Mouse (Mus musculus): ENCODE results near the gene Cys1.

Gene Cys1

DNA sequence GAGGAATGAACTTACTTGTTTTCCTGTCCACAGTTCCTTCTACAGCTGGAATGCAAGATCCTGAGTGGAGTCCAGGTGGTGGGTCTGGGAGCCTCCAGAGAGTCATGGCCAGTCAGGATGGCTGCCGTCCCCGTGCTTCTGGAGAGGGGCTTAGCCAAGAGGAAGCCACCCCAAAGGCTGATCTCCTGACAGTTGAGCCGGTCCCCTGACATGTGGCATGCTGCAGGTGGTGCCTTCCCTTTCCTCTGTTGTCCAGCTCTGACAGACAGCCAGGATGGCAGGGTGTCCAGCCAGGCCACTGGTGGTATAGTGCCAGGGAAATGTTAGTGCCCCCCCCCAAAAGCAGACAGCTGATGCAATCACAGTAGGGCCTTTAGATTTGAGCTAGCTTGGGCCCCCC is 16.9 kb upstream of the Cys1 start:
- peak in 1 of 2 experiments; percentile 56 for DNase-seq (ENCODE audit: low spot score in 2 of 2)

DNA sequence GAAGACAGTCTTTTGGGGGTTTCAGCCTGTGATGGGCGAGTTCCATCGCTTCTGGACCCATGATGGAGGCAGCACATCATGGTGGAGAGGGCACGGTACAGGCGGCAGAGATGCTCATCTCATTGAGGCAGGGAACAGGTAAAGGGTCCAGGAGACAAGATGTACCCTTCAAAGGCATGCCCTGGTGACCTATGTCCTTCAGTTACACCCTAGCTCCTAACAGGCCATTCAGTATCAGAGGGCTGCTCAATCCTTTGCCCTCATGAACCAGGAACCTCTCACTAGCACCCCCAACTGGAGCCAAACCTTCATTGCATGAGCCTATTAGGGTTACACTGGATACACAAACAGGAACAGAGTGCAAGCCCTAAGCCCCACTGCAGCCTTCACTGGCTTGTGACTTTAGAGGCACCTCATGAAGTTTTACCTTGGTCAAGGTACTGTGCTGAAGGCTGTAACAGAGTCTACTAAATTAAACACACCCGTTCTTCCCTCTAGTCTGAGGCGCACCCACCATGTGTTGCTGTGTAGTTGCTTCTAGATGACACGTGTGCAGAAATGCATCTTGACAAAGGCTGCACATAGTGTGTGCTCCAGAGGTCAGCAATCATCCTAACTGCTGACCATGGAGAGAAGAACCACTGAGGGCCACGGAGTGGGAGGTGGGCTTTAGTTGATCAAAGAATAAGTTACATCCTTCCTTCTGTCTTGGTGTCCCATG is 16.0 kb upstream of the Cys1 start:
- peak; percentile 47 to 70 for DNase-seq (ENCODE audit: low spot score in 2 of 2)

DNA sequence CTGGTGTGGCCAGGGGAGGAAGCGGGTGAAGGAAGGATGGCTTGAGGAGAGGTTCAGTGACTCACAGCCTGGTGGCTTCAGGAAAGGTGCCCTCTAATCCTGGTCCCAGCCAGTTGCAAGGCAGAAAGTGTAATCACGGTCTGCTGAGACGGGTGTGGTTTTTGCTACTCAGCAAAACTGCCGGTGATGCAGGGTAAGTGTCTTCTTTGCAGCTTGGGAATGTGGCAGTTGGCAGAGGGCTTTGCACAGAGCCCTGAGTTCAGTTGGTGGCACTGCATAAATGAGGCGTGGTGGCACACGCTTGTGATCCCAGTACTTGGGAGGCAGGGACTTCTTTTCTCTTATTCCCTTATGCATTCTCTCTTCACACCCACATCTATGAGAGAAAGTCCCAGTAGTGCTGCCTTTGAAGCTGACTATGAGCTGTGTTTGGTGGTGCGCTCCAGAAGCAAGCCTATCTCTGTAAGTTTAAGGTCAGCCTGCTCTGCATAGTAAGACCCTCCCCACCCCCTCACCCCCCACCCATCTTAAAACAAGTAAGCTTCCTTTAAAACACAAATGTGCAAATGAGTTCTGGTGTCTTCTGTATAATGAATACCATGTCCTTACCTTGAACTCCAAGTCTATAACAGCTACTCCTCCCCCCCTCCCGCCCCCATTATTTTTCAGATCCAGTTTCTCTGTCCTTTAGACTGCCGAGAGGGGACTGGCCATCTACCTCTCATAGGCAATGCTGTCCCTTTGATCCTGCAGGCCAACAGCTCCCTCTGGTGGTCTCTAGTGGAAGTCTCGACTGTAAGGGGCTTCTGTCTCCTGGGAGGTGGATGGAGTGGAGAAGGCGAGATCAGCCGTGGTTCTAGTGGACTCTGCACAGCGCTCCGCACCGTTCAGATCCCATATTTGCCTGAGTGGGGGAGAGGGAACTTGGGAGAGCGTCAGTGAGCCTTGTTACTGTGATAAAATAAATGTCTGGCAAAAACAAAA is 15.2 kb upstream of the Cys1 start:
- DNase-seq (ENCODE audit: low spot score in 2 of 2) = peak; percentile 81 to 91

DNA sequence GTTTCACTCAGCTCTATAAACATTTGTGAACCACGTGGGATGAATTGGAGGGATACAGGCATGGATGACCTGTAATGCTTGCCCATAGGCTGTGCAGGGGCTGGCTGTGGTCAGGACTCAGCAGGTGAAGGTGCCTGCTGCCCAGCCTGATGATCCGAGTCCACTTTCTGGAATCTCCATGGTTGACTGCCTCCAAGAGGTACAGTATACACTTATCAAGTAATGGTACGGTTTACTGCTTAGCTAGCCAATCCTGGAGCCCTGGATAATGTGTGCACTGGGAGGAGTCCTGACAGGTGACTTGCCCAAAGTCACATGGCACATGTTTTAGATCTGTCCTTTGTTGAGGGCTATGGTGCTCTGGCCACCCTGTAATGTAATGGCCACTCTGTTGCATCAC is 8.7 kb upstream of the Cys1 start:
- no peak for DNase-seq (ENCODE audit: low spot score in 2 of 2)

GRCm38 (mm10) chr12:24686696-24687346 is 5.2 kb upstream of the Cys1 start:
- no peak for DNase-seq (ENCODE audit: low spot score in 2 of 2)

DNA sequence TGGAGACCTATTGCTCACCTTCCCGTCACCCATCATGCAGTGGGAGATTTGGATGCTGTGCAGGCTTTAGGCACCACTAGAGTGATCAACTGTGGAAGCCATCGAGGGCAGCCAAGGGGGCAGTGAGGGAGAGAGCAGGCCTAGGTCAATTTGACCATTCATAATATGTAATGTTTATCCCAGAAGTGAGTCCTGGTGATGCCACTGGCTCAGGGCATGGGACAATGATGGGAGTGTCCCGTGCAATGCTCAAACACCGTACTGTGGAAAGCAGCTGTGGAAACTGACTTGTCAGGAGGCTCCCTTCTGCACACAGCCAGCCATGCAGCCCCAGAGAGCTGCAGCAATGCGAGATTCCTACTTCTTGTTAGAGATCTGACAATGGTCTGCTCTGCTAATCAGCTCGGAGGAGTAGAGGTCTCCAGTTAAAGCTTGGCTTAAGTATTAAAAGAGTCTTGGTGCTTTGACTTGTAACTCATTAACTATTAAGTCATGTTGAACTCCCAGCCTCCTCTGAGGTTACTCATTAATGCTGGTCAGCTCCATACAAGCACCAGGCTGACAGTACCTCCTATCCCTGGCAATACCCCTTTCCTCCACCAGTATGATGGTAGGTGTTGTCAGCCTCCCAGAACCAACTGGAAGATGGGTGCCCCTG is 4.6 kb upstream of the Cys1 start:
- no peak for DNase-seq (ENCODE audit: low spot score in 2 of 2)

- DNase-seq (ENCODE audit: low spot score in 2 of 2) = no peak
Observed at GRCm38 (mm10) chr12:24683461-24683860, 1.8 kb upstream of the Cys1 start.

DNA sequence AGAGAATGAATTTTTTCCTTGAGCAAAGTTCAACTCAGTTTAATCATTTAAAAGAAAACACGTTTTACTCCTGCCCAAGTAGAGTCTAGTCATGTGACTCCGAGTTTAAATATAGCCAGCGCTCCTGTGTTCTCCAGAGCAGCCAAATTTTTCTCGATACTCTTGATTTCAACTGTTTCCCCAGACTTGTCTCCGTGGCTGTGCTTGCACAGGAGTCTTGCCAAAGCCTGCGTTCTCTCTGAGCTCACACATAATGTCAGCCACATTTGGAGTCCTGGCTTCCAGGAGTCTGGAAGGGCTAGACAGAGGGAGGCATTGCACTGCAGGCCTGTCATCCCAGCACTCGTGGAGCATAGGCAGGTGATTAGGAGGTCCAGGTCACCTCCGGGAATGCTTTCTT is 950 bp upstream of the Cys1 start:
- DNase-seq (ENCODE audit: low spot score in 2 of 2) = no peak

- no peak for DNase-seq (ENCODE audit: low spot score in 2 of 2)
Observed at GRCm38 (mm10) chr12:24680492-24681285, 924 bp downstream of the Cys1 start.

DNA sequence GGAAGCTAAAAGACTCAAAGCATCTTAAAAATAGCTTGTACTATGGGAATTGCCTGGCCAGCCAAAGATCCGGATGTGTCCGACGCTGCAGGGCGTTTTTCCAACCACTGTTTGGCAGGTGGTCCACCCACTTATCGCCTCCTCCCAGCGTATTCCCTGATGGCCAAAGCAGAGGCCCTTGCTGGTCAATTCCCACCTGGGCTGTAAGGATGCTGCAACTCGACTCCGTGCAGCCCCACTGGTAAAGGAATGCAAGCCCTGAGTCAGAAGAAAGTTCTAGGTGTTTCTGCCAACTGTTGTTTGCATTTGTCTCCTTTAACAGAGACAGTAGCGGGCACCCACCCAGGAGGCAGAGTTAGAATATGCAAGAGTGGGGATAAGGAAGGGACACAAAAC is 1.5 kb downstream of the Cys1 start:
- DNase-seq (ENCODE audit: low spot score in 2 of 2) = no peak

DNA sequence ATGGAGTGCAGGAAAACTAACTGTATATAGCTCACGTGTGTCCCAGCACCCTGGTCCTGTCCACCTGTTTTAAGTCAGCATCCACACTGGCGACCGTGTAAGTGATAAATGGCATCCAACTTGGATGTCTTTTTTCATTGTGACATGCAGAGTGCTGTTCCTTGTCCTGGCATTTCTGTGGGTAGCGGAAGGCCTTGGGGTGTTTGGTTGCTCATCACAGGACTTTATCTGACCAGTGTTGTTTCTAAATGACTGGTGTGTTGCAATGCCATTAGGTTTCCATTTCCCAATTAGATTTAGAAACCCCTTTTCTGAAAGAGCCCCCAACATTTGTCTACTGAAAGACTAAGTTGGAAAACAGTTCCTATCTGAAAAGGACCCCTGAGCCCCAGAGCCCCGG is 19.5 kb downstream of the Cys1 start:
- DNase-seq (ENCODE audit: low spot score in 2 of 2) = no peak

GRCm38 (mm10) chr12:24661100-24661499 is 20.5 kb downstream of the Cys1 start:
- no peak for DNase-seq (ENCODE audit: low spot score in 2 of 2)

DNA sequence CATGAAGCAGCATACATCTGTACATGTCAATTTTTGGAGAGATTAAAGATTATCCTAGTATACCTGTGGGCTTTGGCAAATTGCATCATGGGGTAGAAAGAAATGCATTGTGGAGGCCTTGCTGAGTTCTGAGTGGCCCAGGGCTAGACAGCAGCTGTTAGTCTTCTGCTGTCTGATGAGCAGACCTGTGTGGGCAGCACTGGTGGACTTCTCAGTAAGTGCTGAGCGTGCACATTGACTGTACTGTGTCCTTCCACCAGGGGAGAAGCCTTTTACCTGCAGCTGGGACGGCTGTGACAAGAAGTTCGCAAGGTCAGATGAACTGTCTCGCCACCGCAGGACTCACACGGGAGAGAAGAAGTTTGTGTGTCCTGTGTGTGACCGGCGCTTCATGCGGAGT is 21.7 kb downstream of the Cys1 start:
- DNase-seq (ENCODE audit: low spot score in 2 of 2) = no peak

- no peak for DNase-seq (ENCODE audit: low spot score in 2 of 2)
Observed at GRCm38 (mm10) chr12:24658998-24659397, 22.6 kb downstream of the Cys1 start.

DNA sequence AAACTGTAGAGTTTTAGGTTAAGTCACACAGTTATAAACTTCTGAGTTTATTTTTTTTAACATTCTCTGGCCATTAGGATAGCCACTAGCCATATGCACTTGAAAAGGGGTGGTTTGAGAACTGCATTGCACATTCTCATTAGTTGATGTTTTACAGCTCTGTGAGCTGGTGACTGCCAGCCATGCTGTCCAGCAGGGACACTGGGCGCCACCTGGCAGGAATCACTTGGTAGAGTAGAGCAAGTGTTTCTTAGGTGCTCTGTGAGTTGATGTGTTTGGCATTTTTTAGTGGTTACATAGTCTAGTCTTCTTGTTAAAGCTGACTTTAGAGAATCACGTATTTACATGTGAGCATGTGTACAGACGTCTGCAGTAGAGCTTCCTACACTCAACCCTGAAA is 25.2 kb downstream of the Cys1 start:
- DNase-seq (ENCODE audit: low spot score in 2 of 2) = no peak

DNA sequence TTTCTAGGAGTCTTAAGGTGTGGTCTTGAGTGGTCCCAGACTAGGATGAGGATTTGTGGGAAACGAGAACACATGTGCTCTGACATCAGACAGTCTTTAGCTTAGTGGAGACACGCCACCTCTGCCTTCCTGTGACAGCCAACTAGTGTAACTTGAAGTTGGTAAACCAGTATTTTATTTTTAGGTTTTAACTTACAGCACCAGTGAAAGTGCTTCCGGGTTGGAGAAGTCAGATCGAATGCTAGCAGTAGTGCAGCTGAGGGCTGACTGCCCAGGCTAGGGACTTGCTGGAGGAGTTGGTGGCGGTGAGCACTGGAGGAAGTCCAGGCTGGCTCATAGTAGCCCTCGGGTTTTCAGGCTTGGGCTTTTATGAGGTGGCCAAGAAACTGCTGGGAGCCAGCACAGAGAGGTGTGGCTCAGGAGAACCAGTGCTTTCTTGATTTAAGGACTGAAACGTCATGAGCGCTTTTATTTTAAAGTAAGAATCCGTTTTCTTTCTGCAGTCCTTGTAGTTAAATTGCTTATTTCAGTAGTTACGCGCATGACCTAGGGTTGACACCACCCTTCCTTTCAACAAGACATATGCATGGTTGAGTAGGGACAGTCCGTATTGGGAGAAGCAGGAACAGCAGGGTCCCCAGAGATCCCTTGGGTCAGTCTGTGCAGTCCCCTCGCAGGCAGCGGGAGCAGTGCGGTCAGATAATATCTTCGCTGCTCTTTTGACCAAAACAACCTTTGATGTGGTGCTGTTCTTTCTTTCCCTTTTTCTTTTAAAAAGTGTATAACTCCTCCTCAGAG is 27.3 kb downstream of the Cys1 start:
- no peak for DNase-seq (ENCODE audit: low spot score in 2 of 2)

DNA sequence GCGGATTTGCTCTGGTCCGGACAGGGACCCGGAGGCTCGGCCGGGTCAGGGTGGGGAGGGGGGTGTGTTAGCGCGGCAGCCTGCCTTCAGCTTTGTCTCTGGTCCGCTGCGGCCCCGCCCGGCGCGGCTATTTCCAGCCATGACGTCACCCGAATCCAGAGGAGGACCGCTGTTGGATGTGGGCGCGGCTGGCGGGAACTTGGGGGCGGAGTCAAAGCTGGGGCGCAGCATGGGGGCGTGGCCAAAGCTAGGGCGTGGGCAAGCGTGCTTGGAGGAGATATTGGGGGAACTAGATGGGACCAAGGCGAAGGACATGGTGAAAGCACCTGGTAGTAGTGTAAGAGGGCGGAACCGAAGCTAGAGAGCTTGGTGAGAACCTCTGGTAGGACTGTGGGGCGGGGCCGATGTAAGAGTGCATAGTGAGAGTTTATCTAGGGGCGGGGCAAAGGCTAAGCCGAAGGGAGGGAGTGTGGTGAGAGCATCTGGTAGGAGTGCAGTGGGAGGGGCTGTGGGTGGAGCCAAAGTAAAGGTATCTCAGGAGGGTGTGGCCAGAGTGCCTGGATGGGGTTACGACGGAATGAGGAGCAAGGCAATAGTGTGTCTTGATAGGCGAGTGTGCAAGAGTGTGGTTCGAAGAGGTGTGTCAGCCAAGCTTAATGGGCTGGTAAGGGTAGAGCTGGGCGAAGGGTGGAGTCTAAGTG is 29.8 kb downstream of the Cys1 start:
- DNase-seq (ENCODE audit: low spot score in 2 of 2) = peak; percentile 100

DNA sequence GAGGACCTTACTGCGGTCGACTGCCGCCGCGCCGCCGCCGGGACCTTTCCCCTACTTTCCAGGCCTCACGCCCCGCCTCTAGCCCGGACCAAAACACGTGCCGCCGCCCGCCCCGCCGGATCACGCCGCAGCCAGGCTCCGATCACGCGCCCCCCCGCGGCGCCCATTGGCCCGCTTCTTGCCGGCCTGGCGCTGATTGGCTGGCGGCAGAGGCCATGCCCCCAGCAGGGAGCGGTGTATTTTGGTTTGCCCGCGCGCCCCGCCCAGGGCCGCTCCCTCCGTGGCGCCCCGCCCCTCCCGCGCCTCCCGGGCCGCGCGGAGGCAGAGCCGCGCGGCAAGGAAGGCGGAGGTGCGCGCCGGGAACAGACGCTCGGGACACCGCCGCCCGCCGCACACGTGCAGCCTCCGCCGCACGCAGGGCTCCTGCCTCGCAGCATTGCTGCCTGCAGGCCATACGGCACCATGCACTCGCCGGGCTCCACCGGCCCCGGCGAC is 30.5 kb downstream of the Cys1 start, which contains the start of gene Klf11:
Klf11 (plus strand) TSS at position 212 of the 495 bp plus-strand sequence.
- DNase-seq (ENCODE audit: low spot score in 2 of 2) = peak; percentile 98 to 99

- no peak for DNase-seq (ENCODE audit: low spot score in 2 of 2)
Observed at GRCm38 (mm10) chr12:24650415-24651062, 31.1 kb downstream of the Cys1 start.
